Mouse (Mus musculus) liver, embryonic 16.5 days (tissue): ENCODE results near the gene Tmem258. TPM values are rescaled to one million over a fixed set of nuclear protein-coding genes. Genes with fewer than 3 reads are reported as not detected.
"Not testable (repeated sequence)": the region's sequence is repeated elsewhere in the genome, so short reads cannot be mapped to it uniquely, and the experiment has no call there.

Source experiments
- ATAC-seq: fragments of 200-750 bp; cut with Nextera tagmentation; 2 replicates; pipeline ENCODE4 v1.8.0; 2017; ENCODE audit warnings: low read depth, mild to moderate bottlenecking, moderate number of reproducible peaks, moderate library complexity
- H3K27ac ChIP-seq: fragments of 300-500 bp; sonication (generic); 2 replicates; pipeline ENCODE4 v1.5.1; 2014; ENCODE audit warnings: mild to moderate bottlenecking, low read length
- H3K27me3 ChIP-seq: fragments of 300-500 bp; sonication (generic); 2 replicates; pipeline ENCODE4 v1.6.1; 2014; ENCODE audit warnings: low read depth, low read length, mixed read lengths; ENCODE audit not compliant: control insufficient read depth, insufficient read depth
- H3K36me3 ChIP-seq: fragments of 300-500 bp; sonication (generic); 2 replicates; pipeline ENCODE4 v1.6.1; 2014; ENCODE audit warnings: mild to moderate bottlenecking; ENCODE audit not compliant: control insufficient read depth, insufficient read depth
- H3K4me1 ChIP-seq: fragments of 300-500 bp; sonication (generic); 2 replicates; pipeline ENCODE4 v1.6.1; 2014; ENCODE audit warnings: low read depth, low read length, mixed read lengths; ENCODE audit not compliant: control insufficient read depth
- H3K4me2 ChIP-seq: fragments of 300-500 bp; sonication (generic); 2 replicates; pipeline ENCODE4 v1.6.1; 2014; ENCODE audit warnings: low read depth, low read length, mixed read lengths
- H3K4me3 ChIP-seq: fragments of 300-500 bp; sonication (generic); 2 replicates; pipeline ENCODE4 v1.5.1; 2014; ENCODE audit warnings: low read depth, mild to moderate bottlenecking, low read length
- H3K9ac ChIP-seq: fragments of 300-500 bp; sonication (generic); 2 replicates; pipeline ENCODE4 v1.6.1; 2014; ENCODE audit warnings: low read depth, low read length
- H3K9me3 ChIP-seq: fragments of 300-500 bp; sonication (generic); replicated peaks from 2 replicates; pipeline ENCODE4 v1.6.1; 2016; ENCODE audit warnings: low read length; ENCODE audit not compliant: control insufficient read depth
- WGBS: fragments of 180-500 bp; shearing (Covaris S2); extraction: QIAGEN DNeasy Blood & Tissue Kit; methylation state at CpG from one replicate; pipeline ENCODE4 v1.1.7; 2014; ENCODE audit not compliant: insufficient replicate concordance; 5-methylcytosine and 5-hydroxymethylcytosine counted together
- polyA plus RNA-seq: library from polyadenylated mRNA; unstranded; fragments of >200 nt; fragmentation: Nextera tagmentation; extraction: Ambion mirVana; gene quantifications from 2 replicates; pipeline ENCODE4 v1.2.1, GENCODE M21; 2015

Tmem258 gene
- 277 and 304 TPM in 2 replicates for polyA plus RNA-seq

DNA sequence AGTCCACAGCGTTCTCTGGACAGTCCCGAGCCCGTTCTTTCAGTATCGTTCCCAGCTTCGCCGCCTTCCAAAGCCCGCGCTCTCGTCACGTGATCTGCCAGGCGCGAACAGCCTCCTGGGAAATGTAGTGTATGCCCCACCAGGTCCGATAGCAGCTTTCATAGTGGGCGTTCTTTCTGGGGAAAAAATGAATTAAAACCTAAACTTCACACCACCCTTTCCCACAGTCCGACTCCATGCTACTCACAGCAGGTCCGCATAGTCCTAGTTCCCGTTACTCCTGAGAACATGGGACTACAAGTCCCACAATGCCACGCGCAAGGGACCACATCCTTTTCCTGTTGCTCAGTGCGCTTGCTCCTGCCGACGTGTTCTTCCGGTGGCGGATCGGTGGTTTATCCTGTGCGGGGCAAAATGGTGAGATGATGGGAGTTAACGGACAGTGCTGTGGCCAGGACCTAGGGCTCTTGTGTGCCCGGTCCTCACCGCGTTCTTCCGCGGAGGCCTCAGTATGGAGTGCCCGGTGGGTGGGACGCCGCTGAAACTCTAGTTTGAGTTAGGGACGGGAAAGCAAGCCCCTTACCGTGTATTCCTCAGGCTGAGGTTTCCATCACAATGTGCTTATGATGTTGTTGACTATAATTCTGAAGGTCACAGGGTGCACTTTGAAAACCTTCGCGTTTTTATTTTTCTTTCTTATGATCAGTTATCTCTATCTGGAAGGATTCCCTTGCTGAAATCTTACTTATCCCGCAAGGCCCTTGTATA is at the start of gene Tmem258, which contains the start of gene Fen1:
Gene Tmem258, plus strand, starts transcription at position 167 of the 768 bp plus-strand sequence.
Gene Fen1, minus strand, starts transcription at position 322 of the 768 bp plus-strand sequence.
- Histone ChIP-seq H3K27ac (peak within 1 kb of the TSS; percentile 92), H3K4me2 (peak within 1 kb of the TSS; percentile 69), H3K9ac (peak within 1 kb of the TSS; percentile 82), H3K4me1 (peaks cover 23% of the 10 kb centered on the region), H3K9me3 (no peaks in the 10 kb centered on the region), H3K36me3 (peaks cover 32% of the 10 kb centered on the region), H3K27me3 (no peaks in the 10 kb centered on the region), H3K4me3 (peak within 1 kb of the TSS; percentile 77)
- under 1% methylated on average over 40 of the region's 40 CpGs for WGBS
- peak; percentile 84 for ATAC-seq

DNA sequence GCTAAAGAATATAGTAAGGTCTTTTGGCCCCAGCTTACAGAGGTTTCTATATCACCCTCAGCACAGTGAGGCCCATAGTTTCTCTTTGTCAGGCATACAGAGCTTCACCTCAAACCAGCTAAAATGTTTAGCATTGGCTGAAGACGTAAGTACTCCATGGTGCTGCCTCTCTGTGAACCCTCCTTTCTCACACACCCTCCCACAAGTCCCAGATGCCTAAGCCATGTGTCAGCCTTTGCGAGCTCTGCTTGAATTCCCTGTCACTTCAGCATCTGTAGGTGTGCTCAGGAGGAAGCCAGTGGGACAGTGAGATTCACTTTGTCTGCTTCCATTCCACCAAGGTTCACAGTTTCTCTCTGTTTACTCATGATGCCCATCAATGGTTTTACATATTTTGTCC is 46.1 kb upstream of the Tmem258 start:
- Histone ChIP-seq H3K4me1 (no peaks in the 10 kb centered on the region), H3K27ac (no peak overlapping the region), H3K27me3 (no peaks in the 10 kb centered on the region), H3K9me3 (no peaks in the 10 kb centered on the region), H3K36me3 (no peaks in the 10 kb centered on the region), H3K4me2 (no peak overlapping the region), H3K9ac (no peak overlapping the region), H3K4me3 (no peak overlapping the region)
- WGBS: 65% methylated on average over 2 of the region's 2 CpGs
- no peak for ATAC-seq

DNA sequence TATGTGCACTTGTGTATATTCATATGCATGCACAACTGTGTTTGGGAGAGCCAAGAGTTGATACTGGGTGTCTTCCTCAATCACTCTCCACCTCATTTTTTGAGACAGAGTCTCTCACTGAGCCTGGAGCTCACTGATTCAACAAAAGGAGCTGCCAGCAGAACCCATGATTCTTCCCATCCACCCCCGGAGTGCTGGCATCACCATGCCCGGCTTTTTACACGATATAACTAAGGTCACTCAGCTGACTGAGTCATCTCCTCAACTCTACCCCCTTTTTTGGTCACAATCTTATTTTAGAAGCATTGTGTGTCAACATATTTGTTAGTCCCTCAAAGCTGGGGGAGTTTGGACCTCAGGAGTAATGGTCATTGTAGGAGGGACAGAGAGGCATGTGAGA is 39.9 kb upstream of the Tmem258 start:
- Histone ChIP-seq H3K9ac (no peak overlapping the region), H3K4me2 (no peak overlapping the region), H3K9me3 (no peaks in the 10 kb centered on the region), H3K36me3 (no peaks in the 10 kb centered on the region), H3K4me1 (no peaks in the 10 kb centered on the region), H3K27me3 (no peaks in the 10 kb centered on the region), H3K27ac (no peak overlapping the region), H3K4me3 (no peak overlapping the region)
- no peak for ATAC-seq
- 68% methylated on average over 3 of the region's 3 CpGs for WGBS

DNA sequence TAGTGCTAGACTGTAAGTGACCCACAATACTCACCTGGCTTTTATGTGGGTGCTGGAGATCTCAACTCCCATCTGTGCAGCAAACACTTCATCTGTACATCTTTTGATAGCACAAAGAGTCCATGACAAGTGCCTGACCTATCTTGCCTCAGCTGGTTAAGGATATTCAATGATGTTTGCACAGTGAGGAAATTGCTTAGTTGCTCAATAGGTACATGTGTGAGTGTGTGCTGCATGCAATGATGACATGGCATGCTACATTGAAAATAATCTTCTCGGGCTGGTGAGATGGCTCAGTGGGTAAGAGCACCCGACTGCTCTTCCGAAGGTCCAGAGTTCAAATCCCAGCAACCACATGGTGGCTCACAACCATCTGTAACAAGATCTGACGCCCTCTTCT is 37.9 kb upstream of the Tmem258 start:
- not testable (repeated sequence) for H3K27ac ChIP-seq, H3K27me3 ChIP-seq, H3K4me2 ChIP-seq, H3K36me3 ChIP-seq, H3K4me3 ChIP-seq, H3K9me3 ChIP-seq, H3K9ac ChIP-seq, ATAC-seq, H3K4me1 ChIP-seq
- WGBS: 60% methylated on average over 4 of the region's 4 CpGs

DNA sequence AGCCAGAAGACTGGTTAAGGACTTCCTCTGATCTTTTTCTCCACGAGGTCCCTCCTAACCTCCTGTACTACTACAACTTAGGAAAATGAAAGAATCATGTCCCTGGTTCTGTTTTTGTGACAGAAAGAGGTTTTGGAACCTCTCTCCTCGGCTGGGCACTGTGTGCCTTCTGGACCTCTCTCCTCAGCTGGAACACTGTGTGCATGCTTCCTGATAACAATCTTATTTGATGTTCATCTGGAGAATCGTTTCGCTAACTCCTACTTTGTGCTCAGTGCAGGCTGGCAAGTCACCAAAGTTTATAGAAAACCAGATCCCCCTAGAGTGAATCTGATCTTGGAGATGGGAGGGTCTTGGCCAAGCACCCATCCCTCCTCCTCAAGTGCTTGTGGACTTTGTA is 36.7 kb upstream of the Tmem258 start:
- ATAC-seq: no peak
- Histone ChIP-seq H3K9ac (no peak overlapping the region), H3K27ac (no peak overlapping the region), H3K4me2 (no peak overlapping the region), H3K4me3 (no peak overlapping the region), H3K27me3 (no peaks in the 10 kb centered on the region), H3K4me1 (peaks cover 9% of the 10 kb centered on the region), H3K36me3 (no peaks in the 10 kb centered on the region), H3K9me3 (no peaks in the 10 kb centered on the region)
- WGBS: 56% methylated on average over 4 of the region's 4 CpGs

DNA sequence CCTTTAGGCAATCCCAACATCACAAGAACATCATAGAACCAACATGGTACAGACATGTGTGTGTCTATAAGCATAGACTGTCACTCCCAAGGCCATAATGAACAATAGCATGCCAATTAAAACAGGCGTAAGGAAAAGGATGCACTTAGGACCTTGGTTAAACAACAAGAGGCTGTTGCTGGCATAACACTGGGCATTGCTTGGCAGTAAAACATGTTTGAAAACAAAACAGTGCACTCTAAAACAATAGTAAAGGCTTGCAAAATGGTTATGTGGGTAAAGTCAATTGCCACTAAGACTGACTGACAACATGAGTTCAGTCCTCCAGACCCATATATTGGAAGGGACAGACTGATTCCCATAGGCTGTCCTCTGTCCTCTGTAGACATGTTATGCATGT is 35.9 kb upstream of the Tmem258 start:
- ATAC-seq: no peak
- Histone ChIP-seq H3K27me3 (no peaks in the 10 kb centered on the region), H3K4me3 (no peak overlapping the region), H3K4me1 (peaks cover 17% of the 10 kb centered on the region), H3K27ac (no peak overlapping the region), H3K36me3 (no peaks in the 10 kb centered on the region), H3K9ac (no peak overlapping the region), H3K4me2 (no peak overlapping the region), H3K9me3 (no peaks in the 10 kb centered on the region)
- 64% methylated on average over 1 of the region's 1 CpGs for WGBS

DNA sequence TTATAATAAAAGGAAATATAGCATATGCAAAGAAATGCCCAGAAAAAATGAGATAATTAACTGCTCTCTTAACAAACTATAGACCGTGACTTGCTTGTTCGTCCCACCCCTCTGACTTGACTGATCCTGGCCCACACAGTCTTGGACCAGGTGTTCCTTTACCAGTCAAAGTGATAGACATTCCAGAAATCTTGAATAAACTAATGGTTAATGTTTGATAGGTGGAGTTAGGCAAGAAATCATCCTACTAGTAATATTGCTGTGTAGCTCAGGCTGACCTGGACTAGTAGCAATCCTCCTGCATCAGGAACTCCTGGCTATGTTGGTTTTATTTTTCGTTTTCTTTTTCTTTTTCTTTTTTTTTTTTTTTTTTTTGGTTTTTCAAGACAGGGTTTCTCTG is 35.4 kb upstream of the Tmem258 start:
- Histone ChIP-seq H3K9ac (no peak overlapping the region), H3K9me3 (no peaks in the 10 kb centered on the region), H3K27ac (no peak overlapping the region), H3K27me3 (no peaks in the 10 kb centered on the region), H3K4me1 (peaks cover 21% of the 10 kb centered on the region), H3K4me3 (no peak overlapping the region), H3K4me2 (no peak overlapping the region), H3K36me3 (no peaks in the 10 kb centered on the region)
- 75% methylated on average over 3 of the region's 3 CpGs for WGBS
- no peak for ATAC-seq

DNA sequence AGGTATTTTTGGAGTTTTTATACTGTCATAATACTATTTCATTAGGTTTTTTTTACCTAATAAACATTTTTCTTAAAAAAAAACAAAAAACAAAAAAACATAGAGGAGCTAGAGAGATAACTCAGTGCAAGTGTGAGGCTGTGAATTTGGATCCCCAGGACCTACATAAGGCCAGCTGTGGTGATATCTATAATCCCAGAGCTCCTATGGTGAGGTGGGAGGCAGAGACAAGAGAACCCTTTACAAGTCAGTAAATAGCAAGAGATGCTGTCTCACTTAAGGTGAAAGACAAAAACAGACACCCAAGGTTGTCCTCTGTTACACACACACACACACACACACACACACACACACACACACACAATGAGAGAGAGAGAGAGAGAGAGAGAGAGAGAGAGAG is 34.6 kb upstream of the Tmem258 start:
- Histone ChIP-seq H3K4me1 (peaks cover 29% of the 10 kb centered on the region), H3K36me3 (no peaks in the 10 kb centered on the region), H3K9me3 (no peaks in the 10 kb centered on the region), H3K4me2 (no peak overlapping the region), H3K27ac (no peak overlapping the region), H3K4me3 (no peak overlapping the region), H3K9ac (no peak overlapping the region), H3K27me3 (no peaks in the 10 kb centered on the region)
- peak; percentile 28; the same call in 1 of the 2 replicates for ATAC-seq

DNA sequence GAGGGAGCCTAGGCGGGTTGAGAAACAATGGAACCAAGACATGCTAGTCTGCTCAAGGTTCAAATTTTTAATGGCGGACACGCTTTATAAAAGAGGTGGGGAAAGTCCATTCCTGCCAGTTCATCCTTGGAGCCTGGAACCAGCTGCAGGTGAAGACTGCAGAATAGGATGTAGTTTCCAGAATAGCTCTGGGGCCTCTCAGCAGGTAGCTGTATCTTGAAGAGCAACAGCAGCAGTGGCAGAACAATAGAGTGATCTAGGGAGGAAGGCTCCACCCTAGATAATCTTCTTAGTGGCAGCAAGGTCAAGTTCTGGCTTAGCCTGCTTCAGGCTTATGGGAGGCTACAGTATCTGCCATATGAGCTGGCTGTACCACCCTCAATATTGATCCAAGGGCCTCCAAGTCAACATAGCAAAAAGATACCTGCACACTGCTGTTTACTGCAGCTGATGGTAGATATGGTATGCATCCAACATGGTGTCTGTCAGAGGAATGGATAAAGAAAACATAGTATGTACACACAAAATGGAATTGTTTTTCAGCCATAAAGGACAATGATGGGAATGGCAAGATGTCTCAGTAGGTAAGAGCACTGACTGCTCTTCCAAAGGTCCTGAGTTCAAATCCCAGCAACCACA is 34.0 kb upstream of the Tmem258 start:
- H3K36me3 ChIP-seq, H3K27ac ChIP-seq, H3K4me3 ChIP-seq, H3K9ac ChIP-seq, H3K27me3 ChIP-seq, H3K9me3 ChIP-seq, H3K4me2 ChIP-seq, ATAC-seq: not testable (repeated sequence)
- peaks cover 31% of the 10 kb centered on the region for H3K4me1 ChIP-seq
- WGBS: 83% methylated on average over 3 of the region's 3 CpGs
